In the genomic region with DNA sequence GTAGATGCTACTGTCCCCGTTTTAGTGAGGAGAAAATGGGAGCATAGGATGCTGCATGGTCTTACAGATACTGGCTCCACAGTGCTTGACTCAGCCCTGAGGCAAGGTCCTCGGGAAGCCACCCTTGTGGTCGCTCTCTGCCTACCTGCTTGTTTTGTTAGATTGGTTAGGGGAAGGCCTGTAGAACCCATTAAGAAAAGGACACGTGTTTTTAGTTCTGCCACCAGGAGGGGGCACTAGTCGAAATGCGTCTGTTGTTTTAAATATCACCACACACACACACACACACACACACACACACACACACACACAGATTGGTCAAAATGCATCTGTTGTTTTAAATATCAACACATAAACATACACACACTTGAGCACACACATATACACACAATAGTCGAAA, we compare ENCODE assay signal across 13 mouse cellular contexts.
DNase-seq lines count a peak whose midpoint lies in the region; ATAC-seq and TF ChIP-seq lines count a peak whose summit lies in the region.
"Had no signal": no experiment of that assay in that cellular context is flagged by ENCODE, and none has a peak within 500 bp of the region (broad histone marks: within the 10 kb centered on the region; RNA-seq: fewer than 3 reads in every experiment).

No protein-coding gene starts in this region.

- no peak for TF ChIP-seq POLR2A in thymus, adult 2 months (IDR thresholded peaks at IDR 0.05; ENCODE audit: control insufficient read depth, extremely low read depth, insufficient read depth, low read length, poor library complexity)

- no peaks in the 10 kb centered on the region for H3K9me3 ChIP-seq in intestine, postnatal 0 days (ENCODE audit: control insufficient read depth)
- H3K9me3 ChIP-seq in intestine, embryonic 16.5 days (ENCODE audit: control insufficient read depth, low read length), result no peaks in the 10 kb centered on the region
- H3K9me3 ChIP-seq: embryonic facial prominence, embryonic 10.5 days; forebrain, embryonic 13.5 days; hindbrain, embryonic 15.5 days; limb, embryonic 10.5 days had no signal

- DNase-seq in thymus, adult 2 months, result peak; percentile 37
- no peak for DNase-seq in thymus, adult 18-20 months
- DNase-seq in adipocyte (ENCODE audit: low spot score), result peak; percentile 12
- peak; percentile 60 for DNase-seq in thymus, postnatal 4 days
- no peak for DNase-seq in neural tube, embryonic 10.5 days (ENCODE audit: extremely low spot score, low spot score)
- DNase-seq in layer of hippocampus, postnatal 25 days (ENCODE audit: extremely low spot score in 1 of 2, low spot score in 1 of 2), result no peak
- DNase-seq: cerebellum, adult 9-10 months had no signal

- H3K27ac ChIP-seq in intestine, postnatal 0 days (ENCODE audit: low read depth, low read length), result no peak overlapping the region
- H3K27ac ChIP-seq in intestine, embryonic 16.5 days (ENCODE audit: low read length), result no peak overlapping the region
- no peak overlapping the region for H3K27ac ChIP-seq in thymus, adult 2 months (ENCODE audit: control insufficient read depth, insufficient read depth, low read length)
- H3K27ac ChIP-seq: embryonic facial prominence, embryonic 10.5 days; forebrain, embryonic 13.5 days; hindbrain, embryonic 15.5 days; limb, embryonic 10.5 days had no signal

- no peak for ATAC-seq in intestine, postnatal 0 days
- no peak for ATAC-seq in intestine, embryonic 16.5 days
- ATAC-seq: forebrain, embryonic 13.5 days had no signal

- peak; percentile 50 for TF ChIP-seq CTCF in intestine, postnatal 0 days (IDR thresholded peaks at IDR 0.05; ENCODE audit: low read depth)
- TF ChIP-seq CTCF in thymus, adult 2 months (IDR thresholded peaks at IDR 0.05; ENCODE audit: borderline replicate concordance, control insufficient read depth, extremely low read depth, insufficient read depth, low read length, poor library complexity), result no peak

- 70% methylated on average over 7 of the region's 7 CpGs for WGBS in intestine, postnatal 0 days
- 70% methylated on average over 7 of the region's 7 CpGs for WGBS in intestine, embryonic 16.5 days
- WGBS in thymus, adult 2 months, result 65% methylated on average over 7 of the region's 7 CpGs

- no peaks in the 10 kb centered on the region for H3K36me3 ChIP-seq in intestine, postnatal 0 days (ENCODE audit: control insufficient read depth, insufficient read depth)
- no peaks in the 10 kb centered on the region for H3K36me3 ChIP-seq in intestine, embryonic 16.5 days (ENCODE audit: control insufficient read depth, insufficient read depth, low read length)
- H3K36me3 ChIP-seq in thymus, adult 2 months (ENCODE audit: control insufficient read depth, insufficient read depth, low read length), result no peaks in the 10 kb centered on the region
- H3K36me3 ChIP-seq: hindbrain, embryonic 15.5 days had no signal

- H3K4me3 ChIP-seq in intestine, postnatal 0 days (ENCODE audit: low read depth, low read length), result no peak overlapping the region
- H3K4me3 ChIP-seq in intestine, embryonic 16.5 days (ENCODE audit: low read length), result no peak overlapping the region
- H3K4me3 ChIP-seq in thymus, adult 2 months (ENCODE audit: control insufficient read depth, insufficient read depth, low read length), result no peak overlapping the region
- H3K4me3 ChIP-seq: embryonic facial prominence, embryonic 10.5 days; forebrain, embryonic 13.5 days; hindbrain, embryonic 15.5 days; limb, embryonic 10.5 days had no signal

- no peak overlapping the region for H3K9ac ChIP-seq in intestine, postnatal 0 days (ENCODE audit: low read depth, low read length)
- H3K9ac ChIP-seq in intestine, embryonic 16.5 days (ENCODE audit: low read depth, low read length), result no peak overlapping the region
- H3K9ac ChIP-seq: forebrain, embryonic 13.5 days; hindbrain, embryonic 15.5 days had no signal

- H3K4me1 ChIP-seq in intestine, postnatal 0 days (replicated peaks; ENCODE audit: control insufficient read depth, insufficient read depth, low read length), result no peaks in the 10 kb centered on the region
- H3K4me1 ChIP-seq in intestine, embryonic 16.5 days (ENCODE audit: control insufficient read depth, insufficient read depth, low read length), result peaks cover 15% of the 10 kb centered on the region
- H3K4me1 ChIP-seq in thymus, adult 2 months (replicated peaks; ENCODE audit: control insufficient read depth, insufficient read depth, low read length), result peaks cover 17% of the 10 kb centered on the region

- no peak overlapping the region for H3K4me2 ChIP-seq in intestine, postnatal 0 days (replicated peaks; ENCODE audit: low read depth)
- no peak overlapping the region for H3K4me2 ChIP-seq in intestine, embryonic 16.5 days (ENCODE audit: low read depth, low read length)
- H3K4me2 ChIP-seq: forebrain, embryonic 13.5 days; hindbrain, embryonic 15.5 days had no signal

- H3K27me3 ChIP-seq in intestine, postnatal 0 days (replicated peaks; ENCODE audit: control insufficient read depth, insufficient read depth, low read length), result no peaks in the 10 kb centered on the region
- H3K27me3 ChIP-seq in intestine, embryonic 16.5 days (replicated peaks; ENCODE audit: control insufficient read depth, insufficient read depth, low read length), result no peaks in the 10 kb centered on the region
- no peaks in the 10 kb centered on the region for H3K27me3 ChIP-seq in thymus, adult 2 months (ENCODE audit: control insufficient read depth, insufficient read depth, low read length)
- H3K27me3 ChIP-seq: forebrain, embryonic 13.5 days; hindbrain, embryonic 15.5 days had no signal

Comparison
In these comparisons a context has a peak if more than half of its experiments do, and no peak if none do; other contexts are left out.
1. DNase-seq: peak in thymus, adult 2 months (single experiment), adipocyte (single experiment) and thymus, postnatal 4 days (single experiment); none in thymus, adult 18-20 months (0 of 2), neural tube, embryonic 10.5 days (single experiment) and layer of hippocampus, postnatal 25 days (0 of 2).